Mouse (Mus musculus) heart, embryonic 14.5 days (tissue): ENCODE results near the gene Mkln1. TPM values are rescaled to one million over a fixed set of nuclear protein-coding genes. Genes with fewer than 3 reads are reported as not detected.

Experiments
- ATAC-seq: fragments of 200-750 bp; cut with Nextera tagmentation; 2 replicates; pipeline ENCODE4 v1.8.0; 2017; ENCODE audit warnings: low read depth, moderate TSS enrichment; ENCODE audit not compliant: insufficient number of reproducible peaks, insufficient read depth, low FRiP score
- H3K27ac ChIP-seq, 2 experiments: fragments of 200-500 bp in 1 of 2; fragments of 300-500 bp in 1 of 2; sonication (generic) in 1 of 2; replicated peaks in 1 of 2; 2 replicates each; pipeline ENCODE4 v1.5.1; 2012 to 2014; ENCODE audit warnings: low read depth in 2 of 2, low read length in 2 of 2, control low read depth in 1 of 2, mild to moderate bottlenecking in 1 of 2, mixed read lengths in 1 of 2; ENCODE audit not compliant: control insufficient read depth in 1 of 2, insufficient read depth in 1 of 2
- H3K27me3 ChIP-seq: fragments of 300-500 bp; sonication (generic); 2 replicates; pipeline ENCODE4 v1.6.1; 2014; ENCODE audit warnings: mild to moderate bottlenecking, low read length, control low read depth; ENCODE audit not compliant: control insufficient read depth, insufficient read depth
- H3K36me3 ChIP-seq: fragments of 300-500 bp; sonication (generic); 2 replicates; pipeline ENCODE4 v1.6.1; 2014; ENCODE audit warnings: mild to moderate bottlenecking, control low read depth, low read length, mixed read lengths; ENCODE audit not compliant: control insufficient read depth, insufficient read depth
- H3K4me1 ChIP-seq, 2 experiments: fragments of 200-500 bp in 1 of 2; fragments of 300-500 bp in 1 of 2; sonication (generic) in 1 of 2; 2 replicates each; pipeline ENCODE4 v1.6.1; 2012 to 2014; ENCODE audit warnings: low read length in 2 of 2, control low read depth in 1 of 2, mixed read lengths in 1 of 2; ENCODE audit not compliant: control insufficient read depth in 2 of 2, insufficient read depth in 2 of 2
- H3K4me2 ChIP-seq: fragments of 300-500 bp; sonication (generic); 2 replicates; pipeline ENCODE4 v1.6.1; 2014; ENCODE audit warnings: mild to moderate bottlenecking, low read length
- H3K4me3 ChIP-seq, 2 experiments: fragments of 200-500 bp in 1 of 2; fragments of 300-500 bp in 1 of 2; sonication (generic) in 1 of 2; 2 replicates each; pipeline ENCODE4 v1.5.1; 2012 to 2014; ENCODE audit warnings: low read length in 2 of 2, mild to moderate bottlenecking in 2 of 2, control low read depth in 1 of 2, low read depth in 1 of 2, moderate library complexity in 1 of 2; ENCODE audit not compliant: control insufficient read depth in 1 of 2, insufficient read depth in 1 of 2
- H3K9ac ChIP-seq: fragments of 300-500 bp; sonication (generic); 2 replicates; pipeline ENCODE4 v1.6.1; 2014; ENCODE audit warnings: mild to moderate bottlenecking, low read length
- H3K9me3 ChIP-seq: fragments of 300-500 bp; sonication (generic); 2 replicates; pipeline ENCODE4 v1.6.1; 2016; ENCODE audit warnings: low read length, control low read depth; ENCODE audit not compliant: control insufficient read depth
- WGBS: fragments of 180-500 bp; shearing (Covaris S2); extraction: QIAGEN DNeasy Blood & Tissue Kit; methylation state at CpG from one replicate; pipeline ENCODE4 v1.1.7; 2014; 5-methylcytosine and 5-hydroxymethylcytosine counted together
- polyA plus RNA-seq: library from polyadenylated mRNA; unstranded; fragments of >200 nt; fragmentation: Nextera tagmentation; extraction: Ambion mirVana; gene quantifications from 2 replicates; pipeline ENCODE4 v1.2.1, GENCODE M21; 2014

Gene Mkln1
- polyA plus RNA-seq, 1 experiment from 2014 or later: 201 TPM

GRCm38 (mm10) chr6:31523657-31524056 is 125.1 kb downstream of the Mkln1 start:
- Histone ChIP-seq H3K4me2 (no peak overlapping the region), H3K4me3 (no peak overlapping the region), H3K9me3 (no peaks in the 10 kb centered on the region), H3K36me3 (peaks cover 32% of the 10 kb centered on the region), H3K4me1 (peaks cover 2 to 6% of the 10 kb centered on the region in 2 experiments; a peak in 2 of 4 replicates), H3K27ac (no peak overlapping the region), H3K27me3 (no peaks in the 10 kb centered on the region), H3K9ac (no peak overlapping the region)
- WGBS: 89% methylated on average over 4 of the region's 4 CpGs
- no peak for ATAC-seq

DNA sequence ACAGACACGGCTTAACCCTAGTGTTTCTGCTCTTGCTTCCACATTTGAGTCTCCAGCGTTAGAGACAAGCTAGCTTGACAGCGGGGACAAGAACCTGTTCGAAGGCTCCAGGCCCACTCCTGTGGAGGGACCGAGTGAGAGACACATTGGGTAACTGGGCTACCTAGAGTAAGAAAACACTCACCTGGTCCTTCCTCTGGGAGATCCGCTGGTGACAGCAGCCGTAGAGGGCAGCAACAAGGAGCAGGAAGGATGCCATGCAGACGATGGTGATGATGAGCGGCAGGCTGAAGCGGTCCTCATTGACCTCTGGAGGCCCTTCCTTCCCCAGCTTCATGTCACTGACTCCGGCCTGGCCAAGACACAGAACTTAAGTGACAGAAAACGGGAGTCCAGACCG is 125.6 kb downstream of the Mkln1 start:
- H3K36me3 ChIP-seq: peaks cover 32% of the 10 kb centered on the region
- no peak overlapping the region for H3K4me3 ChIP-seq
- H3K9ac ChIP-seq: no peak overlapping the region
- H3K27me3 ChIP-seq: no peaks in the 10 kb centered on the region
- no peaks in the 10 kb centered on the region for H3K9me3 ChIP-seq
- no peak overlapping the region for H3K27ac ChIP-seq
- H3K4me1 ChIP-seq: peaks cover 0 to 1% of the 10 kb centered on the region in 2 experiments; a peak in 1 of 4 replicates
- ATAC-seq: no peak
- WGBS: 85% methylated on average over 13 of the region's 13 CpGs
- no peak overlapping the region for H3K4me2 ChIP-seq

- WGBS: 71% methylated on average over 8 of the region's 8 CpGs
Observed at GRCm38 (mm10) chr6:31524647-31525046, 126.1 kb downstream of the Mkln1 start.

DNA sequence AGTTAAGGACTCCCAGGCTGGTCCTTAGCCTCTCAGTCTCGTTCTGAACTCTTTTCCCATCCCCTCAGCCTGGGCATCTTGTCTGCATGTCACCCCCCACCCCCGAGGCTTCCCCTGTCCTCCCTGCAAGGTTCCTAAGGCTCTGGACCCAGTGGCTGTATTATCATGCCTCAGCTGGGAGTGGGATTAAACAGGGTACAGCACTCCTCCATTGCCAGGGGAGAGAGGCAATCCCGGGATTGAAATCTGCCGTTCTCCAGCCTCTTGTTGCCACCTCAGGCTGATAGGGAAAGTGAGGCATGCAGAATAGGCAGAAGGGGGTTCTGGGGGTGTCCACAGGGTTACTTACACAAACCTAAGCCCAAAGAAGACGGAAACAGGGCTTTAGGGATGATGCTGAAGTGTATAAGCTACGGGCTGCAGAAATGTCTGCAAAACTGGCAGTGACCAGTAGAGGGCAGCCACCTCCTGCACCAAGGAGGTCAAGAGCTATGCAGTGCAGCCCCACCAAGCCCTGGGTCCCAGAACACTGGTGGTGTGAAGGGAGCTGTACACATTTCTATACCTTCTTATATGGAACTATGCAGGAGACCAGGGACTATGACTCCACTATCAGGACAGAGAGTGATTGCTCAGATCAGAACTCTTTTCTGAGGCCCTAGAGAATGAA is 126.8 kb downstream of the Mkln1 start:
- Histone ChIP-seq H3K4me1 (no peaks in the 10 kb centered on the region), H3K36me3 (peaks cover 32% of the 10 kb centered on the region), H3K9me3 (no peaks in the 10 kb centered on the region), H3K4me2 (no peak overlapping the region), H3K9ac (no peak overlapping the region), H3K27ac (no peak overlapping the region), H3K4me3 (no peak overlapping the region), H3K27me3 (no peaks in the 10 kb centered on the region)
- no peak for ATAC-seq
- WGBS: 66% methylated on average over 6 of the region's 6 CpGs

More at GRCm38 (mm10) chr6:31524647-31525046, 126.1 kb downstream of the Mkln1 start:
- no peaks in the 10 kb centered on the region for H3K4me1 ChIP-seq
- H3K27me3 ChIP-seq: no peaks in the 10 kb centered on the region
- H3K4me3 ChIP-seq: no peak overlapping the region
- H3K9me3 ChIP-seq: no peaks in the 10 kb centered on the region
- no peak overlapping the region for H3K27ac ChIP-seq
- no peak overlapping the region for H3K4me2 ChIP-seq
- no peak for ATAC-seq
- H3K9ac ChIP-seq: no peak overlapping the region
- peaks cover 32% of the 10 kb centered on the region for H3K36me3 ChIP-seq

DNA sequence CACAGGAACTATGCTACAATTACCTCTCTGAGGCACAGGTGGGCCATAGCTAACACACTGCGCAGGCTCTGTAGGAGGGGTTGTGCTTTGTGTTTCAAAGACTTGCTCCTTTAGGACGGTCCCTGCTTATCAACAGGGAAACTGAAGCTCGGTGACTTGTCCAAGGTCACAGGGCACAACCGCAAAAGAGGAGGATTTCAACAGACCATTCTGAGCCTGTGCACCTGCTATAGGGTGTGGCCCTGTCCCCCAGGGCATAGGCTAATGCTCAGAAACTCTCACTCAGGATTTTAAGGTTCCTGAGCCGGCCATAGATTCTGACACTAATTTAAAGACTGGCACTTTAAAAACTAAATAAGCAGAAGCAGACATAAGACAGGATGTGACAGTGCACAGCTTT is 128.4 kb downstream of the Mkln1 start:
- H3K36me3 ChIP-seq: peaks cover 32% of the 10 kb centered on the region
- 56% methylated on average over 5 of the region's 5 CpGs for WGBS
- ATAC-seq: no peak

DNA sequence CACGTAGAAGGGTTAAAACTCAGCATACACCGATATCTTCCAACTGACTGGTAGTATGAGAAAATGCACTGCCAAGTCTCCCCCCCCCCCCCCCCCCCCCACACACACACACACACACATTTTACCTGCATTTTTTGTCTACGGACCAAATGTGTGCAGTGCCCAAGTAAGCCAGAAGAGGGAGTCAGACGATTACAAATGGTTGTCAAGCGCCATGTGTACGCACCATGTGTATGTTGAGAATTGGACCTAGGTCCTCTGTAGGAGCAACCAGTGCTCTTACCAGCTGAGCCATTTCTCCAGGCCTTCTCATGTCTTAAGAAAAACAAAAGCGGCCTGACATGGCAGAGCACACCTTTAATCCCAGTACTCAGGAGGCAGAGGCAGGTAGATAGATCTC is 129.4 kb downstream of the Mkln1 start:
- Histone ChIP-seq H3K4me1 (no peaks in the 10 kb centered on the region), H3K4me2 (no peak overlapping the region), H3K27ac (no peak overlapping the region), H3K9me3 (no peaks in the 10 kb centered on the region), H3K4me3 (no peak overlapping the region), H3K27me3 (no peaks in the 10 kb centered on the region), H3K36me3 (peaks cover 22% of the 10 kb centered on the region), H3K9ac (no peak overlapping the region)
- ATAC-seq: no peak
- WGBS: 61% methylated on average over 7 of the region's 7 CpGs

More for the DNA sequence above, 128.4 kb downstream of the Mkln1 start:
- Histone ChIP-seq H3K4me2 (no peak overlapping the region), H3K9me3 (no peaks in the 10 kb centered on the region), H3K4me3 (no peak overlapping the region), H3K27ac (no peak overlapping the region), H3K4me1 (no peaks in the 10 kb centered on the region), H3K9ac (no peak overlapping the region), H3K27me3 (no peaks in the 10 kb centered on the region)

- Histone ChIP-seq H3K9ac (no peak overlapping the region), H3K27ac (no peak overlapping the region), H3K4me2 (no peak overlapping the region), H3K4me3 (no peak overlapping the region), H3K9me3 (no peaks in the 10 kb centered on the region), H3K36me3 (peaks cover 20% of the 10 kb centered on the region), H3K4me1 (no peaks in the 10 kb centered on the region), H3K27me3 (no peaks in the 10 kb centered on the region)
- WGBS: 75% methylated on average over 5 of the region's 5 CpGs
- no peak for ATAC-seq
Observed at GRCm38 (mm10) chr6:31528339-31528738, 129.8 kb downstream of the Mkln1 start.

DNA sequence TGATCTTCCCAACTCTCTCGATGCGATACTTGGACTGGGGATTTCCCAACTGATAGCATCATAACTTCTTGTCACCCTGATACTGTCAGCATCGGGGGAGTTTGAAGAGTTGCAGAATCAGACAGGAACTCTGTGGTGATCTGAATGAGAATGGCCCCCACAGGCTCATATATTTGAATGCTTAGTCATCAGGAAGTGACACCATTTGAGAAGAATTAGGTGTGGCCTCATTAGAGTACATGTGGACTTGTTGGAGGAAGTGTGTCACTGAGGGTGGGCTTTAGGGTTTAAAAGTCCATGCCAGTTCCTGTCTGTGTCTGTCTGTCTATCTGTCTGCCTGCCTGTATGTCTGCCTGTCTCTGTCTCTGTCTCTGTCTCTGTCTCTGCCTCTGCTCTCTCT is 133.3 kb downstream of the Mkln1 start:
- Histone ChIP-seq H3K27ac (no peak overlapping the region), H3K4me3 (no peak overlapping the region), H3K9ac (no peak overlapping the region), H3K4me2 (no peak overlapping the region), H3K36me3 (no peaks in the 10 kb centered on the region), H3K4me1 (no peaks in the 10 kb centered on the region), H3K9me3 (no peaks in the 10 kb centered on the region), H3K27me3 (no peaks in the 10 kb centered on the region)
- ATAC-seq: no peak
- WGBS: 49% methylated on average over 3 of the region's 3 CpGs
